Mouse (Mus musculus) hematopoietic stem cell, adult 5-6 weeks (primary cell): ENCODE measurements around the gene Prok1. TPM values are rescaled to one million over a fixed set of nuclear protein-coding genes. Genes with fewer than 3 reads are reported as not detected.

Experiments
- ATAC-seq, 2 experiments: fragments of 125-278 bp in 1 of 2; replicated peaks in 1 of 2; 2 replicates each; pipeline ENCODE4 v1.8.0; 2016 to 2017; ENCODE audit warnings: inconsistent platforms in 2 of 2, mild to moderate bottlenecking in 2 of 2, moderate number of reproducible peaks in 2 of 2, low read depth in 1 of 2, moderate TSS enrichment in 1 of 2; ENCODE audit not compliant: low FRiP score in 2 of 2, poor library complexity in 2 of 2, severe bottlenecking in 2 of 2, insufficient read depth in 1 of 2, low TSS enrichment in 1 of 2
- total RNA-seq: library from RNA; stranded (forward); fragments of 172-1452, 232-1000 nt; gene quantifications from 2 replicates; pipeline ENCODE4 v1.2.3, GENCODE M21; 2017

Prok1 gene
- total RNA-seq, 1 experiment from 2014 or later, result not detected

GRCm38 (mm10) chr3:107249042-107249441 lies 9.5 kb upstream of the Prok1 start:
- ATAC-seq, result no peak

GRCm38 (mm10) chr3:107246876-107247275 lies 7.4 kb upstream of the Prok1 start:
- ATAC-seq, result no peak

- peak; percentile 57 to 68; a peak in 3 of 4 replicates for ATAC-seq
Observed at GRCm38 (mm10) chr3:107241389-107242094, 2.0 kb upstream of the Prok1 start.

- no peak for ATAC-seq
Observed at GRCm38 (mm10) chr3:107238471-107238980, 981 bp downstream of the Prok1 start.

GRCm38 (mm10) chr3:107238051-107238450 lies 1.5 kb downstream of the Prok1 start:
- no peak for ATAC-seq

DNA sequence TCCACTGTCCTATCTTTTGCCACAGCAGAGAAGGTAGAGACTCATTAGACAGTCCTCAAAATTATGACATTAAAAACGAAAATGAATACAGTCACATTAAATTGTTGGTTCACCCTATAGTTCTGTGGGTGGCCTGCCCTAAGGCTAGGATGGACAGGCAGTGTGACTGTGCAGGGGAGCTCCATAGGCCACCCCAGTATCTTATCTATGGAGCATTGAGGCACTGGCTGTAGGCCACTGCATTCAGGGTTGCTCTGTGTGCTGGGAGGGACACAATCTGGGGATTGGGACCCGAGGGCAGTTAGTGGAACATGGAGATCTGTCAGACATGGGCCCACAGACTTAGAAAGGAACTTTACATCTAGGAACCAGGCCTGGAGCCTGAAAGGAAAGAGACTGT lies 5.6 kb downstream of the Prok1 start:
- ATAC-seq, result no peak

- ATAC-seq, result peak; percentile 85 to 90
Observed at GRCm38 (mm10) chr3:107233351-107233813, 6.1 kb downstream of the Prok1 start.

DNA sequence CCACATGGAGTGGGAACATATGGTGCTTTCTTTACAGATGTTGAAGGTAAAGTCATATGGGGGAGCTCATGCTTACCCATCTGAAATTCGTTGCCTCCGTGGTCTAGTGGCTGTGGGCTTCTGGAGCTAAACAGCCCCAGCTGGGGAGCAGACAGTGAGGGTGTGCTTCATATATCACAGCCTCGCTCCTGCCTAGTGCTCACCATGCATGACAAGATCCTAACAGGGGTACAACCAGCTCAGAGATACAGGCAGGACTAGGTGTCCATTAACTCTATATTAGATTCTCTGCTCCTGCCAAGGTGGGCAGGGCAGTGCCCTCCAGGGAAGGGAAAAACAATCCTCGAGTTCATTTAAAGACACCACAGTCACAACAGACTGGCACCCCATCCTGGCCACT lies 8.3 kb downstream of the Prok1 start:
- ATAC-seq, result no peak

DNA sequence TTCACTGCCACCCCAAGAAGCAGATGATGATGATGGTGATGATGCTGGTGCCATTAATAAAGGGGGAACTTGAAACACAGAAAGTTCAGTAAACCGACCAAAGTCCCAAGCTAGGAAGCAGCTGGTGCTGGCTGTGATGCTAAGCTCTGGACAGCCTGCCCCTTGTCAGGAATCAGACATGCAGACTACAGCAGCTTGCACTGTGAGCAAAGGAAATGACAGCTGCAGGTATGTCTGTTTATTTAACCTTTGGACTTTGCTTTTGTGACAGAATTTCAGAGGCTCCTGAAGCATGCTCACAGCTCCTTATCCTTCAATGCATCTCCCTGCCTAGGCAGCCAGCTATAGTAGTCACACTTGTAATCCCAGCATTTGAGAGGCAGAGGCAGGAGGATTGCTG lies 9.0 kb downstream of the Prok1 start, which contains the start of gene A630076J17Rik:
Gene A630076J17Rik (plus strand): TSS at position 88 of the 400 bp plus-strand sequence.
- no peak for ATAC-seq

DNA sequence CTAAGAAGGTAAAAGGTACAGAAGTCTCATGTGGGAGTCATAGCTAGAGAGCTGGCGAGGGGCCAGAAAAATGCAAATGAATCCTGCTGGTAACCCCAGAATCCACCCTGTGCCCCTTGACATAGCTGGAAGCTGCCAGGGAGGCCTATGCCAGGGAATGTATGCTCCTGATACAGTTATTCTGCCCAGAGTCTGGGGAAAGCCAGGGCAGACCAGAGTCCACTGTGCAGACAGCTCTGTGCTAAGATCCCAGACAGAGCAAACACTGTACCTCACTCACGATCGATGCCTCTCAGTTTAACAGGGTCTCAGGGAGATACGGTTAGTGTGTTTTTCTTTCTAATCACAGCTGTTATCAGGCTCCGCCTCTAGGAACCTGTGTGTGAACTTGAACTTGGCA lies 9.7 kb downstream of the Prok1 start:
- no peak for ATAC-seq

DNA sequence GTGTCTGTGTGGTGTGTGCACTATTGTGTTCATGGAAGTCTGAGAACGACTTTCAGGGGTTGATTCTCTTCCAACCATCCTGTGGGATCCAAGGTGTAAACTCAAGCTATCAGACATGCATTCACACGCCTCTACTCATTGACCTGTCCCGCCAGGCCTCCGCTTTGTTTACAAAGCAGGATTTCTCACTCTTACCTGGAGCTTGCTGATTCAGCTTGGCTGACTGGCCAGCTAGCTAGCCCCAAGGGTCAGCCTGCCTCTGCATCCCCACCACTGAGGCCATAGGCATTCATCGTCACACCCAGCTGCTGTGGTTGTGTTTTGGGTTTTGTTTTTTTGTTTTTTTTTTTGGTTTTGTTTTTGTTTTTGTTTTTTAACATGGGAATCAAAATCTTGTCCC lies 10.3 kb downstream of the Prok1 start:
- no peak for ATAC-seq

DNA sequence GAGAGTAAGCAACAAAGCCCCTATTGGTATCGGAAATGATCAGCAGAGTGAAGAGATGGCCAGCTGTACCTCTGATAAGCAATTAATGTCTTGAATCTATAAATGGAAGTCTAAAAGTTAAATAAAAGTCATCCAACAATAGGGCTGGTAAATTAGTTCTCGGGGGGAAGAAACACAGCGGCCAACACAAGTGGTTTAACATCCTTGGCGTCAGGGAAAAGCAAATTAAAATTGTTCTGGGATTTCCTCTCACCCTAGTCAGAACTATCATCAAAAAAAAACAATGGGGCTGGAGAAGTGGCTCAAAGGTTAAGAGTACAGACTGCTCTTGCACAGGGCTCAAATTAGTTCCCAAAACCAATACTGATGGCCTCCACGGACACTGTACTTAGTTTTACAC lies 13.7 kb downstream of the Prok1 start:
- no peak for ATAC-seq

- ATAC-seq, result no peak
Observed at GRCm38 (mm10) chr3:107223230-107223629, 16.3 kb downstream of the Prok1 start.

DNA sequence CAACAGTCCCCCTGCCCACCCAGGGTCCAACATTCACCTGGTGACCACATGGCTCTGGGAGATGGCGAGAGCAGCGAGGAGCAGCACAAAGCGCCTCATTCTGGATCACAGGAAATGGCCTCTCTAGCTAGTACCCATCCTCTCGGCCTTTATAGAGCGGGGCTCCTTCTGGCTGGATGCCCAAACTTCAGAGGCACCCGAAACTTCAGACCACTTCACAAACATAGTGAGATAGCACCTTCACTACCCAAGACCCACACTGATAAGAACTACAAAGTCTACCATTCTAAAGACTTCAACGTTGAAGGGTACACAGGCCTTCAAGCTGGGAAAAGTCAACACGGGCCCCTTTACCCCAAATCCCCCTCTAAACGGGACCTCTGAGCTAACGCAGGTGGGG lies 17.9 kb downstream of the Prok1 start, which contains the start of gene Cym:
Gene Cym (minus strand): TSS at position 125 of the 400 bp plus-strand sequence.
- no peak for ATAC-seq

DNA sequence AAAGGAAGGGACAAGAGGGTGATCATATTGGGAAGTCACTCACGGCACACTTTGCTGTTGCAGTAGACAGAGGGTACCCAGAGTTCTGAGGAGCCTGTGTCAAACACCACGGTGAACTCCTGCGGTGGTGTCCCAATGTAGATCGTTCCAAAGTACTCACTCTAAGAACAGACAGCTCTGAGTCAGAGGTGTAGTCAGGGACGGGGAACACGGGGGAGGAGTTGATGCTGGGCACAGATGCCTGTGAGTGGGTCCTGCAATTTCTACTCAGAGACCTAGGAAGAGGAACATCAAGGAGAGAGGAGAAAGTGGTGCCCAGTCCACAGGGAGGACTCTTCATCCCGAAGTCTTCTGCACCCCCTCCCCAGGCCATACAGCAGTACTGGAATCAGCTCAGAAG lies 20.9 kb downstream of the Prok1 start:
- ATAC-seq, result no peak

- ATAC-seq, result no peak
Observed at GRCm38 (mm10) chr3:107217101-107217480, 22.4 kb downstream of the Prok1 start.

- no peak for ATAC-seq
Observed at GRCm38 (mm10) chr3:107216400-107217100, 23.0 kb downstream of the Prok1 start.

- no peak for ATAC-seq
Observed at GRCm38 (mm10) chr3:107214606-107215005, 24.9 kb downstream of the Prok1 start.
